Comparison of ENCODE assay signal across 8 mouse cellular contexts in the genomic region with DNA sequence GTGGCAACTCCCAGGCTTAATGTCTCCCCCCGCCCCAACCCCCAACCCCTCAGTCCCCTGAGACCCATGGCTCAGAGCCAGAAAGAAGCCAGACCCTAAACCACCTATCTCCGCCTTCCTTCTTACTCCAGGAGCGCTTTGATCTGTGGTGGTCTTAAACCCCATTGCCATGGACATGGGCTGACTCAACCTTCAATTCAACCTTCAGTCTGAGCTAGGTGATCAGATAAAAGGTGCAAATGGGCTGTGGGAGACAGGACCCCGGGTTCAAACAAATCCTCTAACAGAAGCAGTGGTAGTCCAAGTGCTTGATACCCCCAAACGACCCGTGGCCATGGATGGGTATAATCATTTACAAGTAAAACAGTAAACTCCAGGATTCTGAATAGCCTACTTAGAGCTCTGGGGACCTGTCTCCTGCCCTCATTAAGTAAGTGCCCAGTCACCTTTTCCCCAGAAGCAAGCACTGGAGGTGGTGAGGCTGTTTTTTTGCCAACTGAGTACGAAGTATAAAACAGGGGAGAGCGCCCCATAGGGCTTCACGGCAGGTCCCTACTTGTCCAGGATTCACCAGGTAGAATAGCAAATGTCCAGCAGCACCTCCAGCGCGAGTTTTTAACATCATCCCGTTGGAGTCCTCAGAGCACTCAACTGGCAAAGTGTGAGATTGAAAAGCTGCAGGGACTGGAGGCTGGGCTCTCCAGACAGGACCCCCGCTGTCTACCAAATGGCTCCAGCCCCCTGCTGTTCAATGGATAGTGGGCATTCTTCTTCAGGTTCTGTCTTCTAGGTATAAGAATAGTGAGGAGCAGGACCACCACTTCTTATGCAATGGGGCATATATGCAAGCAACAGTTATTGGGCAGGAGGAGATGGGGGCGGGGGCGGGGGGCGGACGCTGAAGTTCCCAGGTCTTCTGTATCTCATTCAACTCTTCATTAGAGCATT. TPM values are rescaled to one million over a fixed set of nuclear protein-coding genes. Genes with fewer than 3 reads are reported as not detected.
A peak's percentile ranks its signal among the peaks of the same experiment; 100 is the strongest.
DNase-seq lines count a peak whose midpoint lies in the region; ATAC-seq and TF ChIP-seq lines count a peak whose summit lies in the region.

No protein-coding gene starts in this region.

- peak; percentile 29 for DNase-seq in kidney, postnatal 10 days
- DNase-seq in kidney, adult 2 months, result no peak
- no peak for DNase-seq in embryonic facial prominence, embryonic 14.5 days (ENCODE audit: low spot score)
- DNase-seq in layer of hippocampus, adult 9-10 months (ENCODE audit: low spot score), result no peak
- DNase-seq in yolk sac, embryonic 10.5 days (ENCODE audit: low spot score), result no peak
- DNase-seq in gastrocnemius, postnatal 25 days, result no peak

- H3K27ac ChIP-seq in kidney, adult 2 months (ENCODE audit: insufficient read depth, low read depth, low read length), result no peak overlapping the region
- peak overlapping the region; percentile 76; the same call in 1 of the 2 replicates for H3K27ac ChIP-seq in embryonic facial prominence, embryonic 14.5 days (replicated peaks; ENCODE audit: low read depth, low read length)
- H3K27ac ChIP-seq in intestine, postnatal 0 days (ENCODE audit: low read depth, low read length), result no peak overlapping the region
- peak overlapping the region; percentile 89 for H3K27ac ChIP-seq in neural tube, embryonic 13.5 days (replicated peaks)

- H3K4me2 ChIP-seq in embryonic facial prominence, embryonic 14.5 days (ENCODE audit: low read depth, low read length), result peak overlapping the region; percentile 88
- H3K4me2 ChIP-seq in intestine, postnatal 0 days (replicated peaks; ENCODE audit: low read depth), result peak overlapping the region; percentile 100
- peak overlapping the region; percentile 98 for H3K4me2 ChIP-seq in neural tube, embryonic 13.5 days

- H3K36me3 ChIP-seq in kidney, adult 2 months (ENCODE audit: control insufficient read depth, insufficient read depth, low read length), result no peaks in the 10 kb centered on the region
- H3K36me3 ChIP-seq in embryonic facial prominence, embryonic 14.5 days (ENCODE audit: control insufficient read depth, insufficient read depth, low read length), result 0 out of 2 replicates have a peak, but pooled peaks cover 2% of the 10 kb centered on the region
- H3K36me3 ChIP-seq in intestine, postnatal 0 days (ENCODE audit: control insufficient read depth, insufficient read depth), result no peaks in the 10 kb centered on the region
- H3K36me3 ChIP-seq in neural tube, embryonic 13.5 days, result no peaks in the 10 kb centered on the region

- TF ChIP-seq POLR2A in kidney, adult 2 months (IDR thresholded peaks at IDR 0.05; ENCODE audit: low read depth, low read length), result no peak

- no peaks in the 10 kb centered on the region; the same call in 1 of the 2 replicates for H3K27me3 ChIP-seq in kidney, adult 2 months (replicated peaks; ENCODE audit: control insufficient read depth, insufficient read depth, low read length)
- H3K27me3 ChIP-seq in embryonic facial prominence, embryonic 14.5 days (replicated peaks; ENCODE audit: control insufficient read depth, insufficient read depth, low read length), result peaks cover 8% of the 10 kb centered on the region; the same call in 1 of the 2 replicates
- H3K27me3 ChIP-seq in intestine, postnatal 0 days (replicated peaks; ENCODE audit: control insufficient read depth, insufficient read depth, low read length), result peaks cover 8% of the 10 kb centered on the region; the same call in 1 of the 2 replicates
- peaks cover 38% of the 10 kb centered on the region for H3K27me3 ChIP-seq in neural tube, embryonic 13.5 days

- H3K9ac ChIP-seq in embryonic facial prominence, embryonic 14.5 days (ENCODE audit: low read depth, low read length), result peak overlapping the region; percentile 69
- H3K9ac ChIP-seq in intestine, postnatal 0 days (ENCODE audit: low read depth, low read length), result peak overlapping the region; percentile 65; the same call in 1 of the 2 replicates
- peak overlapping the region; percentile 92 for H3K9ac ChIP-seq in neural tube, embryonic 13.5 days

- H3K4me1 ChIP-seq in kidney, adult 2 months (ENCODE audit: control insufficient read depth, insufficient read depth, low read length), result no peaks in the 10 kb centered on the region
- H3K4me1 ChIP-seq in embryonic facial prominence, embryonic 14.5 days (ENCODE audit: control insufficient read depth, insufficient read depth, low read length), result peaks cover 21% of the 10 kb centered on the region
- 0 out of 2 replicates have a peak, but pooled peaks cover 6% of the 10 kb centered on the region for H3K4me1 ChIP-seq in intestine, postnatal 0 days (replicated peaks; ENCODE audit: control insufficient read depth, insufficient read depth, low read length)
- peaks cover 82% of the 10 kb centered on the region for H3K4me1 ChIP-seq in neural tube, embryonic 13.5 days (replicated peaks)

- WGBS in kidney, adult 2 months, result 39% methylated on average over 17 of the region's 17 CpGs
- 28% methylated on average over 17 of the region's 17 CpGs for WGBS in embryonic facial prominence, embryonic 14.5 days
- 49% methylated on average over 17 of the region's 17 CpGs for WGBS in intestine, postnatal 0 days
- WGBS in neural tube, embryonic 13.5 days, result 10% methylated on average over 17 of the region's 17 CpGs

- no peak for TF ChIP-seq CTCF in kidney, adult 2 months (conservative IDR thresholded peaks at IDR 0.05; ENCODE audit: insufficient read depth, insufficient read length, low read depth, low read length)
- no peak for TF ChIP-seq CTCF in intestine, postnatal 0 days (IDR thresholded peaks at IDR 0.05; ENCODE audit: low read depth)

- H3K9me3 ChIP-seq in embryonic facial prominence, embryonic 14.5 days (ENCODE audit: control insufficient read depth, low read length), result no peaks in the 10 kb centered on the region
- no peaks in the 10 kb centered on the region for H3K9me3 ChIP-seq in intestine, postnatal 0 days (ENCODE audit: control insufficient read depth)
- no peaks in the 10 kb centered on the region for H3K9me3 ChIP-seq in neural tube, embryonic 13.5 days

- H3K4me3 ChIP-seq in kidney, adult 2 months (ENCODE audit: insufficient read depth, low read depth, low read length), result no peak overlapping the region
- peak overlapping the region; percentile 55 for H3K4me3 ChIP-seq in embryonic facial prominence, embryonic 14.5 days (ENCODE audit: low read depth, low read length)
- peak overlapping the region; percentile 72 for H3K4me3 ChIP-seq in intestine, postnatal 0 days (ENCODE audit: low read depth, low read length)
- H3K4me3 ChIP-seq in neural tube, embryonic 13.5 days, result peak overlapping the region; percentile 79

- ATAC-seq in embryonic facial prominence, embryonic 14.5 days (ENCODE audit: low read depth), result no peak
- ATAC-seq in intestine, postnatal 0 days, result no peak
- ATAC-seq in neural tube, embryonic 13.5 days (ENCODE audit: low read depth), result no peak

RNA-seq across cellular contexts. Expression of a gene that starts 5.1 kb away (rescaled TPM):
- 16.2 and 17.1 TPM in 2 replicates for polyA plus RNA-seq in kidney, adult 2 months (2012; rRNA removed)
- polyA plus RNA-seq in embryonic facial prominence, embryonic 14.5 days (2014; fragmentation: Nextera tagmentation; extraction: Ambion mirVana), result 41.6 and 42.1 TPM in 2 replicates
- polyA plus RNA-seq in intestine, postnatal 0 days (2015; fragmentation: Nextera tagmentation; extraction: Ambion mirVana), result 11.7 and 12.7 TPM in 2 replicates
- polyA plus RNA-seq in neural tube, embryonic 13.5 days (2015; fragmentation: Nextera tagmentation; extraction: Ambion mirVana), result 32.7 and 37.0 TPM in 2 replicates
- total RNA-seq in gastrocnemius, postnatal 25 days (2021), result 1 to 10 TPM; 4.5 to 6.0 TPM

Comparison
In these comparisons a context has a peak if more than half of its experiments do, and no peak if none do; other contexts are left out.
1. H3K27ac ChIP-seq: peak in embryonic facial prominence, embryonic 14.5 days (single experiment) and neural tube, embryonic 13.5 days (single experiment); none in kidney, adult 2 months (single experiment) and intestine, postnatal 0 days (single experiment).
2. Peak in every context shown above with its lines, with median percentiles within 50 percentile points of each other: H3K4me2 ChIP-seq and H3K9ac ChIP-seq.